Comparison of ENCODE assay signal across 7 mouse cellular contexts in the genomic region with DNA sequence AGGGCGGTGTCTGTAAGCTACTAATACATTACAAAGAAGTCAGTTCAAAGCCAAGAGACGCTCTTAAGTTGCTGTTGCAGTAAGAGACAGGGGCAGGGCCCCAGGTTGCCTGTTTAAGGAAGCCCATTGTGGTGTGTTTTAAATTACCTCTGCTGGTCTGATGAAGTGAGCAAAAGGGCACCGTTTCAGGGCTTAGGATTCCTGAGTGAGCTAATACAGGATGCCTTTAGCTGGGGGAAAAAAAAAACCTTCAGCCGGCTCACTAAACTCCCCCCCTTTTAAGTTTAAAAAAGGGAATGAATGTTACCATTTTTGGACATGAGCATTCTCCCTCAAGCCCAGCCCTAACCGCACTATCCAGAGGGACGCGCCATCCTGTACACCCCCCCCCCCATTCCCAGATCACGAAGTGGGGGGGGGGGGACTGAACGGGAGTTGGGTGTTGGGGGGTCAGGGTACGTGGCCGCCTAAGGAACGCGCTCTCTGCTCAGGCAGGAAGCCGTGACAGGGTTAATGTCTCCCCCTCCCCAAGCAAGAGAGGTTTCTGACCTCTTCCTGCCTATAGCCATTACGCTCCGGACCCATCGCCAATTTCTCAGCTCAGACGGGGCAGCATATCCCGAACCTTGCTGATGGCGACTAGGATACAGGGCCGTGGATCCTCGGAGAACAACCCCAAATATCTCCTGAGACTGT. TPM values are rescaled to one million over a fixed set of nuclear protein-coding genes. Genes with fewer than 3 reads are reported as not detected.
DNase-seq lines count a peak whose midpoint lies in the region; ATAC-seq and TF ChIP-seq lines count a peak whose summit lies in the region.

No protein-coding gene starts in this region.

- H3K36me3 ChIP-seq in megakaryocyte, embryonic 14.5 days (replicated peaks; ENCODE audit: low read length), result peaks cover 26% of the 10 kb centered on the region
- H3K36me3 ChIP-seq in embryonic facial prominence, embryonic 11.5 days (replicated peaks; ENCODE audit: control insufficient read depth, insufficient read depth, low read depth, low read length), result no peaks in the 10 kb centered on the region
- 0 out of 2 replicates have a peak, but pooled peaks cover 5% of the 10 kb centered on the region for H3K36me3 ChIP-seq in intestine, postnatal 0 days (ENCODE audit: control insufficient read depth, insufficient read depth)
- no peaks in the 10 kb centered on the region for H3K36me3 ChIP-seq in neural tube, embryonic 12.5 days

- H3K4me1 ChIP-seq in megakaryocyte, embryonic 14.5 days, result peaks cover 62% of the 10 kb centered on the region
- 0 out of 2 replicates have a peak, but pooled peaks cover 3% of the 10 kb centered on the region for H3K4me1 ChIP-seq in embryonic facial prominence, embryonic 11.5 days (ENCODE audit: control insufficient read depth, insufficient read depth, low read length)
- peaks cover 6% of the 10 kb centered on the region; the same call in 1 of the 2 replicates for H3K4me1 ChIP-seq in intestine, postnatal 0 days (replicated peaks; ENCODE audit: control insufficient read depth, insufficient read depth, low read length)
- peaks cover 7% of the 10 kb centered on the region for H3K4me1 ChIP-seq in neural tube, embryonic 12.5 days

- DNase-seq in embryonic facial prominence, embryonic 11.5 days (ENCODE audit: low spot score), result peak; percentile 72
- no peak for DNase-seq in adrenal gland, postnatal 14 days
- no peak for DNase-seq in spleen, postnatal 14 days (ENCODE audit: low spot score in 2 of 2)

- no peaks in the 10 kb centered on the region for H3K9me3 ChIP-seq in megakaryocyte, embryonic 14.5 days
- H3K9me3 ChIP-seq in embryonic facial prominence, embryonic 11.5 days (replicated peaks; ENCODE audit: control insufficient read depth, low read length), result no peaks in the 10 kb centered on the region
- no peaks in the 10 kb centered on the region for H3K9me3 ChIP-seq in intestine, postnatal 0 days (ENCODE audit: control insufficient read depth)
- H3K9me3 ChIP-seq in neural tube, embryonic 12.5 days, result no peaks in the 10 kb centered on the region

- H3K27me3 ChIP-seq in megakaryocyte, embryonic 14.5 days (replicated peaks), result peaks cover 28% of the 10 kb centered on the region
- no peaks in the 10 kb centered on the region for H3K27me3 ChIP-seq in embryonic facial prominence, embryonic 11.5 days (ENCODE audit: control insufficient read depth, insufficient read depth, low read length)
- H3K27me3 ChIP-seq in intestine, postnatal 0 days (replicated peaks; ENCODE audit: control insufficient read depth, insufficient read depth, low read length), result no peaks in the 10 kb centered on the region
- H3K27me3 ChIP-seq in neural tube, embryonic 12.5 days (replicated peaks), result no peaks in the 10 kb centered on the region

- peak overlapping the region; percentile 72 for H3K4me2 ChIP-seq in embryonic facial prominence, embryonic 11.5 days (ENCODE audit: low read depth, low read length)
- H3K4me2 ChIP-seq in intestine, postnatal 0 days (replicated peaks; ENCODE audit: low read depth), result peak overlapping the region; percentile 87
- H3K4me2 ChIP-seq in neural tube, embryonic 12.5 days (replicated peaks), result peak overlapping the region; percentile 74

- H3K27ac ChIP-seq in embryonic facial prominence, embryonic 11.5 days (replicated peaks; ENCODE audit: low read depth, low read length), result peak overlapping the region; percentile 93
- H3K27ac ChIP-seq in intestine, postnatal 0 days (ENCODE audit: low read depth, low read length), result peak overlapping the region; percentile 89
- 0 out of 2 replicates have a peak overlapping the region, but pooled peaks have one; percentile 86 for H3K27ac ChIP-seq in neural tube, embryonic 12.5 days

- H3K4me3 ChIP-seq in megakaryocyte, embryonic 14.5 days (replicated peaks), result peak overlapping the region; percentile 99
- peak overlapping the region; percentile 51 for H3K4me3 ChIP-seq in embryonic facial prominence, embryonic 11.5 days (ENCODE audit: low read depth, low read length)
- H3K4me3 ChIP-seq in intestine, postnatal 0 days (ENCODE audit: low read depth, low read length), result peak overlapping the region; percentile 88
- H3K4me3 ChIP-seq in neural tube, embryonic 12.5 days, result peak overlapping the region; percentile 73

- H3K9ac ChIP-seq in embryonic facial prominence, embryonic 11.5 days (replicated peaks; ENCODE audit: low read length), result peak overlapping the region; percentile 89
- H3K9ac ChIP-seq in intestine, postnatal 0 days (ENCODE audit: low read depth, low read length), result peak overlapping the region; percentile 83
- peak overlapping the region; percentile 84 for H3K9ac ChIP-seq in neural tube, embryonic 12.5 days

- WGBS in embryonic facial prominence, embryonic 11.5 days, result under 1% methylated on average over 19 of the region's 22 CpGs
- WGBS in intestine, postnatal 0 days, result 3% methylated on average over 22 of the region's 22 CpGs
- under 1% methylated on average over 22 of the region's 22 CpGs for WGBS in neural tube, embryonic 12.5 days

- TF ChIP-seq CTCF in intestine, postnatal 0 days (IDR thresholded peaks at IDR 0.05; ENCODE audit: low read depth), result no peak

- no peak for ATAC-seq in megakaryocyte, adult 5-6 weeks (ENCODE audit: poor library complexity, severe bottlenecking)
- no peak for ATAC-seq in embryonic facial prominence, embryonic 11.5 days (replicated peaks; ENCODE audit: insufficient number of reproducible peaks, low FRiP score, low TSS enrichment, low read depth)
- no peak for ATAC-seq in intestine, postnatal 0 days
- ATAC-seq in neural tube, embryonic 12.5 days (ENCODE audit: low FRiP score, low read depth), result no peak

RNA-seq across cellular contexts. Expression of a gene that starts 1.5 kb away (rescaled TPM):
- 408 and 519 TPM in 2 replicates for polyA plus RNA-seq in megakaryocyte, embryonic 14.5 days (2012; ENCODE audit: insufficient read depth, low replicate concordance)
- total RNA-seq in megakaryocyte, adult 5-6 weeks (2015), result 31.2 and 38.6 TPM in 2 replicates
- 30.9 and 52.5 TPM in 2 replicates for total RNA-seq in megakaryocyte, adult 5-6 weeks (2017)
- 34.6 and 34.8 TPM in 2 replicates for polyA plus RNA-seq in embryonic facial prominence, embryonic 11.5 days (2014; fragmentation: Nextera tagmentation; extraction: Ambion mirVana)
- 28.7 and 29.3 TPM in 2 replicates for polyA plus RNA-seq in intestine, postnatal 0 days (2015; fragmentation: Nextera tagmentation; extraction: Ambion mirVana)
- polyA plus RNA-seq in neural tube, embryonic 12.5 days (2016; fragmentation: Nextera tagmentation; extraction: Ambion mirVana), result 15.8 and 16.7 TPM in 2 replicates
- 35.8 and 54.6 TPM in 2 replicates for total RNA-seq in adrenal gland, postnatal 14 days (2021)

Comparison
In these comparisons a context has a peak if more than half of its experiments do, and no peak if none do; other contexts are left out.
1. RNA of a gene that starts 1.5 kb away (polyA plus RNA-seq): 408 to 519 TPM in megakaryocyte, embryonic 14.5 days; 34.6 to 34.8 TPM in embryonic facial prominence, embryonic 11.5 days, 28.7 to 29.3 TPM in intestine, postnatal 0 days and 15.8 to 16.7 TPM in neural tube, embryonic 12.5 days; every median in the first group is over 10 times any median in the second.
2. Peak in every context shown above with its lines, with median percentiles within 50 percentile points of each other: H3K4me3 ChIP-seq, H3K27ac ChIP-seq, H3K4me2 ChIP-seq and H3K9ac ChIP-seq.